Mouse (Mus musculus) kidney, adult 11 months (tissue): ENCODE data around the gene Klhl10.

Experiments
- DNase-seq: peaks from one replicate; pipeline ENCODE4 v3.0.0; 2022

Gene Klhl10

GRCm38 (mm10) chr11:100408835-100409462 lies 32.8 kb upstream of the Klhl10 start:
- no peak for DNase-seq

GRCm38 (mm10) chr11:100409686-100410085 lies 32.0 kb upstream of the Klhl10 start:
- DNase-seq, result no peak

GRCm38 (mm10) chr11:100411736-100412135 lies 30.0 kb upstream of the Klhl10 start:
- no peak for DNase-seq

GRCm38 (mm10) chr11:100413541-100413940 lies 28.2 kb upstream of the Klhl10 start:
- no peak for DNase-seq

GRCm38 (mm10) chr11:100414021-100414913 lies 27.4 kb upstream of the Klhl10 start, which contains the start of gene P3h4:
P3h4 (minus strand) TSS chr11:100414836.
- peak; percentile 75 for DNase-seq

GRCm38 (mm10) chr11:100414914-100415822 lies 26.5 kb upstream of the Klhl10 start, which contains the start of gene Fkbp10:
Fkbp10 (plus strand) TSS chr11:100415697.
- no peak for DNase-seq

GRCm38 (mm10) chr11:100421537-100421936 lies 20.2 kb upstream of the Klhl10 start:
- DNase-seq, result no peak

GRCm38 (mm10) chr11:100423836-100424235 lies 17.9 kb upstream of the Klhl10 start:
- no peak for DNase-seq

- peak; percentile 67 for DNase-seq
These were observed 15.9 kb upstream of the Klhl10 start for GRCm38 (mm10) chr11:100425851-100426250.

GRCm38 (mm10) chr11:100426820-100427219 lies 14.9 kb upstream of the Klhl10 start:
- DNase-seq, result no peak

- DNase-seq, result no peak
These were observed 13.0 kb upstream of the Klhl10 start for GRCm38 (mm10) chr11:100428612-100429199.

- no peak for DNase-seq
These were observed 11.7 kb upstream of the Klhl10 start for GRCm38 (mm10) chr11:100430052-100430451.

GRCm38 (mm10) chr11:100432002-100432401 lies 9.7 kb upstream of the Klhl10 start:
- DNase-seq, result no peak

GRCm38 (mm10) chr11:100435678-100436246 lies 6.0 kb upstream of the Klhl10 start:
- DNase-seq, result no peak

- DNase-seq, result no peak
These were observed 3.8 kb upstream of the Klhl10 start for GRCm38 (mm10) chr11:100437901-100438300.

- peak; percentile 75 for DNase-seq
These were observed 810 bp upstream of the Klhl10 start for GRCm38 (mm10) chr11:100440691-100441522.

- DNase-seq, result peak; percentile 42
These were observed 908 bp downstream of the Klhl10 start for GRCm38 (mm10) chr11:100442625-100443024.

GRCm38 (mm10) chr11:100457247-100457646 lies 15.5 kb downstream of the Klhl10 start:
- DNase-seq, result no peak

GRCm38 (mm10) chr11:100457711-100458110 lies 16.0 kb downstream of the Klhl10 start:
- no peak for DNase-seq

- no peak for DNase-seq
These were observed 21.0 kb downstream of the Klhl10 start for GRCm38 (mm10) chr11:100462699-100463098.

GRCm38 (mm10) chr11:100465229-100465792 lies 23.6 kb downstream of the Klhl10 start:
- no peak for DNase-seq
